Mouse (Mus musculus) intestine, embryonic 14.5 days (tissue): ENCODE results near the gene Tax1bp3. TPM values are rescaled to one million over a fixed set of nuclear protein-coding genes. Genes with fewer than 3 reads are reported as not detected.

Source experiments
- ATAC-seq: fragments of 200-750 bp; cut with Nextera tagmentation; replicated peaks from 2 replicates; pipeline ENCODE4 v1.8.0; 2017; ENCODE audit warnings: low read depth, moderate number of reproducible peaks, moderate TSS enrichment, moderate library complexity; ENCODE audit not compliant: low FRiP score, low TSS enrichment
- DNase-seq: peaks from one replicate; pipeline ENCODE4 v3.0.0-alpha.2; 2018; ENCODE audit warnings: low spot score
- H3K27ac ChIP-seq: fragments of 300-500 bp; sonication (generic); 2 replicates; pipeline ENCODE4 v1.5.1; 2014; ENCODE audit warnings: low read depth, mild to moderate bottlenecking, control low read depth
- H3K27me3 ChIP-seq: fragments of 300-500 bp; sonication (generic); replicated peaks from 2 replicates; pipeline ENCODE4 v1.6.1; 2014; ENCODE audit warnings: low read length, control low read depth; ENCODE audit not compliant: control insufficient read depth, insufficient read depth
- H3K36me3 ChIP-seq: fragments of 300-500 bp; sonication (generic); 2 replicates; pipeline ENCODE4 v1.6.1; 2014; ENCODE audit warnings: low read length, control low read depth; ENCODE audit not compliant: control insufficient read depth, insufficient read depth
- H3K4me1 ChIP-seq: fragments of 300-500 bp; sonication (generic); replicated peaks from 2 replicates; pipeline ENCODE4 v1.6.1; 2014; ENCODE audit warnings: low read length, control low read depth, mixed read lengths; ENCODE audit not compliant: control insufficient read depth, insufficient read depth
- H3K4me2 ChIP-seq: fragments of 300-500 bp; sonication (generic); 2 replicates; pipeline ENCODE4 v1.6.1; 2014; ENCODE audit warnings: low read length
- H3K4me3 ChIP-seq: fragments of 300-500 bp; sonication (generic); 2 replicates; pipeline ENCODE4 v1.5.1; 2014; ENCODE audit warnings: low read depth, low read length, control low read depth, mixed read lengths
- H3K9ac ChIP-seq: fragments of 300-500 bp; sonication (generic); 2 replicates; pipeline ENCODE4 v1.6.1; 2014; ENCODE audit warnings: mild to moderate bottlenecking, low read length
- H3K9me3 ChIP-seq: fragments of 300-500 bp; sonication (generic); 2 replicates; pipeline ENCODE4 v1.6.1; 2016; ENCODE audit warnings: low read length, control low read depth; ENCODE audit not compliant: control insufficient read depth
- WGBS: fragments of 180-500 bp; shearing (Covaris S2); extraction: QIAGEN DNeasy Blood & Tissue Kit; methylation state at CpG from one replicate; pipeline ENCODE4 v1.1.7; 2014; 5-methylcytosine and 5-hydroxymethylcytosine counted together
- polyA plus RNA-seq: library from polyadenylated mRNA; unstranded; fragments of >200 nt; fragmentation: Nextera tagmentation; extraction: Ambion mirVana; gene quantifications from 2 replicates; pipeline ENCODE4 v1.2.1, GENCODE M21; 2014

The Tax1bp3 gene
- polyA plus RNA-seq, 1 experiment from 2014 or later: 233 TPM

GRCm38 (mm10) chr11:73168071-73168470, 8.8 kb upstream of the Tax1bp3 start:
- Histone ChIP-seq H3K4me2 (no peak overlapping the region), H3K27ac (no peak overlapping the region), H3K4me3 (no peak overlapping the region), H3K4me1 (peaks cover 8% of the 10 kb centered on the region), H3K36me3 (peaks cover 7% of the 10 kb centered on the region), H3K9me3 (no peaks in the 10 kb centered on the region), H3K27me3 (no peaks in the 10 kb centered on the region), H3K9ac (no peak overlapping the region)
- WGBS: 82% methylated on average over 8 of the region's 8 CpGs
- ATAC-seq: no peak
- no peak for DNase-seq

GRCm38 (mm10) chr11:73168576-73168975, 8.3 kb upstream of the Tax1bp3 start:
- ATAC-seq: no peak

GRCm38 (mm10) chr11:73169231-73169630, 7.7 kb upstream of the Tax1bp3 start:
- Histone ChIP-seq H3K36me3 (peaks cover 16% of the 10 kb centered on the region), H3K9ac (no peak overlapping the region), H3K4me2 (no peak overlapping the region), H3K27ac (no peak overlapping the region), H3K27me3 (no peaks in the 10 kb centered on the region), H3K4me1 (peaks cover 8% of the 10 kb centered on the region), H3K9me3 (no peaks in the 10 kb centered on the region), H3K4me3 (no peak overlapping the region)
- DNase-seq: peak; percentile 78
- no peak; the same call in 1 of the 2 replicates for ATAC-seq
- WGBS: 50% methylated on average over 4 of the region's 4 CpGs

More at GRCm38 (mm10) chr11:73168576-73168975, 8.3 kb upstream of the Tax1bp3 start:
- no peak for DNase-seq
- Histone ChIP-seq H3K36me3 (peaks cover 12% of the 10 kb centered on the region), H3K4me1 (peaks cover 8% of the 10 kb centered on the region), H3K9me3 (no peaks in the 10 kb centered on the region), H3K27ac (no peak overlapping the region), H3K4me2 (no peak overlapping the region), H3K9ac (no peak overlapping the region), H3K4me3 (no peak overlapping the region), H3K27me3 (no peaks in the 10 kb centered on the region)
- WGBS: 79% methylated on average over 6 of the region's 6 CpGs

DNA sequence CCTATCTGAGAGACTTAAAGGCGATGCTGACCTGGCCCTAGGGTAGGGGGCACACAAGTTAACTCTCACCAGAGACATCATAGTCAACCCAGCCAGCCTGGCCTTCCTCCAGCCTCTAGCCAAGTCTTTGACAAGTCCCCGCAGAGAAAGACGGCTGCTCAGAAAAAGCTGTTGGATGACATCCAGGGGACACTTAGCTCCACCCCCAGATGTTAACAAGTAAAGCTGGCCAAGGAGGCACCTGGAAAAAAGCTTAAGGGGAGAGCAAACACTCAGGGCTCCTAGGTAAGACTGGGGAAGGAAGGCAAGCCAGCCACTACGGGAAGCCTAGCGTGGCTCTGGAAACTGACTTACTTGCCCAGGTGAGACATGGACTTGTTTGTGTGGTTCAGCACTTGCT, 4.7 kb upstream of the Tax1bp3 start:
- no peak overlapping the region for H3K4me2 ChIP-seq
- H3K4me1 ChIP-seq: peaks cover 20% of the 10 kb centered on the region
- ATAC-seq: no peak
- peaks cover 22% of the 10 kb centered on the region for H3K36me3 ChIP-seq
- no peaks in the 10 kb centered on the region for H3K9me3 ChIP-seq
- no peak for DNase-seq
- no peak overlapping the region for H3K9ac ChIP-seq
- 46% methylated on average over 5 of the region's 5 CpGs for WGBS
- H3K27ac ChIP-seq: no peak overlapping the region
- H3K27me3 ChIP-seq: no peaks in the 10 kb centered on the region
- H3K4me3 ChIP-seq: no peak overlapping the region

- DNase-seq (no peak), ATAC-seq (no peak; the same call in 1 of the 2 replicates)
- H3K4me1 ChIP-seq: peaks cover 30% of the 10 kb centered on the region
- H3K9me3 ChIP-seq: no peaks in the 10 kb centered on the region
- 35% methylated on average over 8 of the region's 8 CpGs for WGBS
- H3K4me3 ChIP-seq: peak overlapping the region; percentile 91
- H3K36me3 ChIP-seq: peaks cover 27% of the 10 kb centered on the region
- no peaks in the 10 kb centered on the region for H3K27me3 ChIP-seq
- H3K27ac ChIP-seq: peak overlapping the region; percentile 97
- peak overlapping the region; percentile 93 for H3K4me2 ChIP-seq
- H3K9ac ChIP-seq: peak overlapping the region; percentile 88
Measured at GRCm38 (mm10) chr11:73175612-73176011, 1.3 kb upstream of the Tax1bp3 start.

GRCm38 (mm10) chr11:73176186-73176585, 697 bp upstream of the Tax1bp3 start:
- H3K4me2 ChIP-seq: peak overlapping the region; percentile 93
- peak overlapping the region; percentile 88 for H3K9ac ChIP-seq
- H3K36me3 ChIP-seq: peaks cover 26% of the 10 kb centered on the region
- no peaks in the 10 kb centered on the region for H3K27me3 ChIP-seq
- H3K4me3 ChIP-seq: peak overlapping the region; percentile 91
- ATAC-seq (no peak), DNase-seq (no peak)
- H3K4me1 ChIP-seq: peaks cover 30% of the 10 kb centered on the region
- 1% methylated on average over 15 of the region's 15 CpGs for WGBS
- peak overlapping the region; percentile 97 for H3K27ac ChIP-seq
- no peaks in the 10 kb centered on the region for H3K9me3 ChIP-seq

GRCm38 (mm10) chr11:73177509-73177875, 609 bp downstream of the Tax1bp3 start:
- peak overlapping the region; percentile 91 for H3K4me3 ChIP-seq
- no peak for DNase-seq
- peak overlapping the region; percentile 85 for H3K9ac ChIP-seq
- under 1% methylated on average over 28 of the region's 28 CpGs for WGBS
- peaks cover 22% of the 10 kb centered on the region; the same call in 1 of the 2 replicates for H3K4me1 ChIP-seq
- no peaks in the 10 kb centered on the region for H3K9me3 ChIP-seq
- peak overlapping the region; percentile 82 for H3K4me2 ChIP-seq
- peaks cover 31% of the 10 kb centered on the region for H3K36me3 ChIP-seq
- H3K27me3 ChIP-seq: no peaks in the 10 kb centered on the region
- peak; percentile 85 for ATAC-seq
- H3K27ac ChIP-seq: peak overlapping the region; percentile 97

DNA sequence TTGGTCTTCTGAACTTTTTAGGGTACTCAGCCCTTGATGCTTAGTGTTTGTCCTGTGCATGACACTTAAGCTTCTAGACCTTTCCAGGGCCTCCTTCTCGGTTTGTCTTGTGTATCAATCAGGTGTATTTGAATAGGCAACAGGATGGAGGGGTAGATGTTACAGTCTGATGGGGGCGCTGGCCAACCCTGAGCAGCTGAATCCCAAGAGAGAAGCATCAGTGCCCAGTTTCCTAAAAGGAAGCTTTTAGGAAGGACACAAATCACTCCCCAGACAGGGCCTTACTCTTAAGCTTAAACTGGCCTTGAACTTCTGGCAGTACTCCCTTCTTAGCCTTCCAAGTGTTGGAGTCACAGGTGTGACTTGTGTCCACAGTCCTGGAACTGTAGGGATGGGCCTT, 1.0 kb downstream of the Tax1bp3 start:
- H3K27me3 ChIP-seq: no peaks in the 10 kb centered on the region
- H3K4me2 ChIP-seq: peak overlapping the region; percentile 82
- 3% methylated on average over 2 of the region's 2 CpGs for WGBS
- ATAC-seq (no peak), DNase-seq (no peak)
- peak overlapping the region; percentile 97 for H3K27ac ChIP-seq
- peak overlapping the region; percentile 91 for H3K4me3 ChIP-seq
- H3K36me3 ChIP-seq: peaks cover 35% of the 10 kb centered on the region
- H3K9ac ChIP-seq: peak overlapping the region; percentile 85
- H3K9me3 ChIP-seq: no peaks in the 10 kb centered on the region
- H3K4me1 ChIP-seq: peaks cover 22% of the 10 kb centered on the region; the same call in 1 of the 2 replicates

- Histone ChIP-seq H3K4me2 (no peak overlapping the region), H3K36me3 (peaks cover 63% of the 10 kb centered on the region), H3K27ac (no peak overlapping the region), H3K4me3 (no peak overlapping the region), H3K9ac (no peak overlapping the region), H3K9me3 (no peaks in the 10 kb centered on the region), H3K27me3 (no peaks in the 10 kb centered on the region), H3K4me1 (no peaks in the 10 kb centered on the region)
- ATAC-seq: no peak
- WGBS: 92% methylated on average over 10 of the region's 10 CpGs
- no peak for DNase-seq
Measured at GRCm38 (mm10) chr11:73185872-73186615, 9.2 kb downstream of the Tax1bp3 start.
